Mouse (Mus musculus): ENCODE measurements around the gene Col15a1. TPM values are rescaled to one million over a fixed set of nuclear protein-coding genes. Genes with fewer than 3 reads are reported as not detected.

The Col15a1 gene
- polyA plus RNA-seq (2021) = 0.09 TPM

GRCm38 (mm10) chr4:47207969-47208420 lies at the start of gene Col15a1:
TSS of gene Col15a1 (plus strand) at chr4:47208161.
- H3K27me3 ChIP-seq = peaks cover 30% of the 10 kb centered on the region
- CTCF ChIA-PET = no interaction called here
- DNase-seq (ENCODE audit: low read depth, low spot score) (no peak), ATAC-seq (peak; percentile 31)
- in situ Hi-C loops (cut with MboI; ENCODE audit: low pct_unique_long_range_greater_than_20kb) = no loop called here
- POLR2A ChIA-PET = no interaction called here
- no peak for TF ChIP-seq CTCF (IDR thresholded peaks at IDR 0.05)

- in situ Hi-C loops (cut with MboI; ENCODE audit: low pct_unique_long_range_greater_than_20kb) = no loop called here
- TF ChIP-seq CTCF (IDR thresholded peaks at IDR 0.05) = no peak
- ATAC-seq (no peak), DNase-seq (ENCODE audit: low read depth, low spot score) (no peak)
- H3K27me3 ChIP-seq = no peaks in the 10 kb centered on the region
- POLR2A ChIA-PET = interaction anchor here (0.6 kb wide), 1 partner anchor 131 kb away, joined by 4 read pairs; no protein-coding TSS in a partner anchor
- CTCF ChIA-PET = interaction anchor here (0.6 kb wide), 1 partner anchor 523 kb away, joined by 3 read pairs; no protein-coding TSS in a partner anchor
Measured at GRCm38 (mm10) chr4:47161103-47161755, 46.7 kb upstream of the Col15a1 start.

GRCm38 (mm10) chr4:47161756-47162587 lies 46.0 kb upstream of the Col15a1 start:
- ATAC-seq (no peak), DNase-seq (ENCODE audit: low read depth, low spot score) (no peak)
- POLR2A ChIA-PET = interaction anchor here (1.5 kb wide), 1 partner anchor 11 kb away, joined by 3 read pairs; no protein-coding TSS in a partner anchor
- CTCF ChIA-PET = no interaction called here
- in situ Hi-C loops (cut with MboI; ENCODE audit: low pct_unique_long_range_greater_than_20kb) = no loop called here
- TF ChIP-seq CTCF (IDR thresholded peaks at IDR 0.05) = no peak
- no peaks in the 10 kb centered on the region for H3K27me3 ChIP-seq

GRCm38 (mm10) chr4:47172314-47172713 lies 35.6 kb upstream of the Col15a1 start:
- in situ Hi-C loops (cut with MboI; ENCODE audit: low pct_unique_long_range_greater_than_20kb) = no loop called here
- DNase-seq (ENCODE audit: low read depth, low spot score) (no peak), ATAC-seq (no peak)
- ChIA-PET CTCF (no interaction called here), POLR2A (no interaction called here)
- no peaks in the 10 kb centered on the region for H3K27me3 ChIP-seq
- no peak for TF ChIP-seq CTCF (IDR thresholded peaks at IDR 0.05)

- POLR2A ChIA-PET = interaction anchor here (0.5 to 1.0 kb wide), 2 partner anchors 11 to 14 kb away, joined by 3 to 4 read pairs; no protein-coding TSS in a partner anchor
- in situ Hi-C loops (cut with MboI; ENCODE audit: low pct_unique_long_range_greater_than_20kb) = no loop called here
- DNase-seq (ENCODE audit: low read depth, low spot score) (no peak), ATAC-seq (no peak)
- CTCF ChIA-PET = no interaction called here
- TF ChIP-seq CTCF (IDR thresholded peaks at IDR 0.05) = no peak
- no peaks in the 10 kb centered on the region for H3K27me3 ChIP-seq
Measured at GRCm38 (mm10) chr4:47177101-47177500, 30.9 kb upstream of the Col15a1 start.

- no peak for TF ChIP-seq CTCF (IDR thresholded peaks at IDR 0.05)
- DNase-seq (ENCODE audit: low read depth, low spot score) (no peak), ATAC-seq (no peak)
- ChIA-PET POLR2A (interaction anchor here (0.6 kb wide), 1 partner anchor 21 kb away, joined by 4 read pairs; no protein-coding TSS in a partner anchor), CTCF (no interaction called here)
- in situ Hi-C loops (cut with MboI; ENCODE audit: low pct_unique_long_range_greater_than_20kb) = no loop called here
- no peaks in the 10 kb centered on the region for H3K27me3 ChIP-seq
Measured at GRCm38 (mm10) chr4:47178261-47178961, 29.6 kb upstream of the Col15a1 start.

- in situ Hi-C loops (cut with MboI; ENCODE audit: low pct_unique_long_range_greater_than_20kb) = no loop called here
- ChIA-PET CTCF (no interaction called here), POLR2A (no interaction called here)
- no peaks in the 10 kb centered on the region for H3K27me3 ChIP-seq
- DNase-seq (ENCODE audit: low read depth, low spot score) (no peak), ATAC-seq (no peak)
- no peak for TF ChIP-seq CTCF (IDR thresholded peaks at IDR 0.05)
Measured at GRCm38 (mm10) chr4:47179535-47179934, 28.4 kb upstream of the Col15a1 start.

GRCm38 (mm10) chr4:47184058-47184661 lies 23.8 kb upstream of the Col15a1 start:
- DNase-seq (ENCODE audit: low read depth, low spot score) = no peak
- H3K27me3 ChIP-seq = no peaks in the 10 kb centered on the region
- ChIA-PET POLR2A (no interaction called here), CTCF (no interaction called here)
- no peak for ATAC-seq
- TF ChIP-seq CTCF (IDR thresholded peaks at IDR 0.05) = no peak
- in situ Hi-C loops (cut with MboI; ENCODE audit: low pct_unique_long_range_greater_than_20kb) = no loop called here

- H3K27me3 ChIP-seq = no peaks in the 10 kb centered on the region
- ATAC-seq = no peak
- in situ Hi-C loops (cut with MboI; ENCODE audit: low pct_unique_long_range_greater_than_20kb) = no loop called here
- TF ChIP-seq CTCF (IDR thresholded peaks at IDR 0.05) = no peak
- no peak for DNase-seq (ENCODE audit: low read depth, low spot score)
- ChIA-PET CTCF (no interaction called here), POLR2A (no interaction called here)
Measured at GRCm38 (mm10) chr4:47186514-47186913, 21.4 kb upstream of the Col15a1 start.

GRCm38 (mm10) chr4:47196173-47196572 lies 11.8 kb upstream of the Col15a1 start:
- POLR2A ChIA-PET = interaction anchor here (0.6 kb wide), 1 partner anchor 54 kb away, joined by 3 read pairs; no protein-coding TSS in a partner anchor
- DNase-seq (ENCODE audit: low read depth, low spot score) = no peak
- in situ Hi-C loops (cut with MboI; ENCODE audit: low pct_unique_long_range_greater_than_20kb) = no loop called here

More at GRCm38 (mm10) chr4:47196173-47196572, 11.8 kb upstream of the Col15a1 start:
- no peak for TF ChIP-seq CTCF (IDR thresholded peaks at IDR 0.05)
- H3K27me3 ChIP-seq = no peaks in the 10 kb centered on the region
- ATAC-seq = no peak
- CTCF ChIA-PET = no interaction called here

Data from Patski (cell line).